Mouse (Mus musculus): ENCODE results near the gene Tbc1d8. TPM values are rescaled to one million over a fixed set of nuclear protein-coding genes. Genes with fewer than 3 reads are reported as not detected.

Gene Tbc1d8
- polyA plus RNA-seq (2017; shearing (Covaris generic)) = 1 to 10 TPM; 2.3 to 2.8 TPM

- ATAC-seq = peak; percentile 94
Measured at GRCm38 (mm10) chr1:39478057-39478895, at the start of gene Tbc1d8. Gene Tbc1d8, minus strand, starts transcription at chr1:39478755.

GRCm38 (mm10) chr1:39528319-39528718 is 49.8 kb upstream of the Tbc1d8 start:
- ATAC-seq = no peak

DNA sequence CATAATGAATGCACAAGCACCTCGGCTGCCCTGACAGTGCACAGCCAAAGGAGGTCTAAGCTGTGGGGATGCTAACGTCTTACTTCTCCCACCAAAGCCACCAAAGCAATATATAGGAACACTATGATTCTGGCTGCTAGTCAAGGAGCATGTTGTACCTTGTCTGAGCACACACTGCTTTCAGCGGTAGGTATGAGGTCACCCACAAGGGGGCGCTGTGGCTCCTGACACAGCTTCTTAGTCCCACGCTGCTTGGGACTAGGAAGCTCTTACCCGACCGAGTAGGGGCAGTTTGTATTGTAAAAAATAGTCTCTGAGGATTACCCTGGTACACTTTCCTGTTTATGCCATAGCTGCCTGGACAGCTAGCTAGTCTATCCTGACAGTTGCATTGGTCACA is 48.9 kb upstream of the Tbc1d8 start:
- peak; percentile 79 for ATAC-seq

DNA sequence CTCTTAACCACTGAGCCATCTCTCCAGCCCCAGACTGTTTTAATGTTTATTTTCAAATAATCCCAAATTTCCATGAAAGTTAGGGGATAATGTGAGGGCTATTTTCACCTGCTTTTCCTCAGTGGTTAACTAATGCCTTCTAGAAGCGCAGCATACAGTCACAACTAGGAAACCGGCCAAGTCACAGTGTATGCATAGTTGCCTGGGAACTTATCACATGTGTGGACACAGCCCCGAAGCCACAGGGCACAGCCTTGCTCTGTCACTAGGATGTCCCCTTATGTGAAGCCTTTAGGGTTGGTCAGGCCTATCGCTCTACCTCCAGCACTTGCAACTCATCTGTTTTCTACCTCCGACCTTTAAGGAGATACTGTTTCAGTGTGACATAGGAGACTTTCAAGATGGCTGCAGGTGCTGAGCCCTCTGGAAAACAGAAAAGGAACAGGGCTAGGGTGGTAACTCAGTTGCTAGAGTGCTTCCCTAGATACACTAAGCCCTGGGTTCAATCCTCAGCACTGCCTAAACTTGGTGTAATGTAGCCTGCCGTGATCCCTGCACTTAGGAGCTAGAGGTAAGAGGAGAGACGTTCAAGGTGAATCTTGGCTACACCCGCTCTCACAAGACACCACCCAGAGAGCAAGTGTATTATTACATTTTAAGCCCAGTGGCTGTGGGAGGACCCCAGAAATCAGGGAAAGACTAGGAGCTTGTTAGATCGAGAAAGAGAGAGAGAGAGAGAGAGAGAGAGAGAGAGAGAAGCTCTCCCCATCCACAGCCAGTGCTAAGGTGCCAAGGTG is 48.0 kb upstream of the Tbc1d8 start:
- ATAC-seq = no peak

DNA sequence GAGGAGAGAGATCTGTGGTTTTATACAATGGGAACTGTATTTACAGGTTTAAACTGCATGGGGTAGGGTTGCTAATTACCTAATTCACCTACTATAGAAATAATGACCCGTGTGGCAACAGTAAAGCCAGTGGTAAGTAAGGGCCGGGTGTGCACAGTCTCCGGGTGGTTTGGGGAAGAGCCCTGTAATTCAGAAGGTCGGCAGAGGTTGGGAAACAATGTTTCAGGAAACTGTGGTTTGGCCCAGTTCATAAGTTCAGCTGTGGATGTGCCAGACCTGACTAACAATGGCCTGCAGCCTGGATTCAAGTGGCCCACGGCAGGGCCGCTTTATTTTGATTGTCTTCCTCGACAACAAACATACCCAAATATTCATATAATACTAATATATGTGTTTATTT is 47.2 kb upstream of the Tbc1d8 start:
- no peak for ATAC-seq

DNA sequence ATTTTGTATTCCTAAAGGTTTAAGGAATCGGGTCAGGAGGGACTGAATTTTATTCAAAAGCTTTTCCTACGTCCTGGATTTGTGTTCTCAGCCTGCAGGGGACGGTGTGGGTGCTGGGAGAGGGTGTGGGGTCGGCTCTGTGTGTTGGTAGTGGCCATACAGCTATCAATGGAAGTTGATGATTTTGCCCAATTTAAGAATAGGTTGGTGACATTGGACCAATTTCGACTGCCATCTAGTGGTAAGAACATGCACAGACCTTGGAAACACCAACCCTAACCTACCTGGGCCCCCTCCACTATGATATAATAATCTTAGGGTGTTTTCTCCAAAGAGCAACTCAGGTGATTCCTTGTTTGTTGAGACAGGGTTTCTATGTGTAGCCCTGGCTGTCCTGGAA is 44.0 kb upstream of the Tbc1d8 start:
- no peak for ATAC-seq

DNA sequence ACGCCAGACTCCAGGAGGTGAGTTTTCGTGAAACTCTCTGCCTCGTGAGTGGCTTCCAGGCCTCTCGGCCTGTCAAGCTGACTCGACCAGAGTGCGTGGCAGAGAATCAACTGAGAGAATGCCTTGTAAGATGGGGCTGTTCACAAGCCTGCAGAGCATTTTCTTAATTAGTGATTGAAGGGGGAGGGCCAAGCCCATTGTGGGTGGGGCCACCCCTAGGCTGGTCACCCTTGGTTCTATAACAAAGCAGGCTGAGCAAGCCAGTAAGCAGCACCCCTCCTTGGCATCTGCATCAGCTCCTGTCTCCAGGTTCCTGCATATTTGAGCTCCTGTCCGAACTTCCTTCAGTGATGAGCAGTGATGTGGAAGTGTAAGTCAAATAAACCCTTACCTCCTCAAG is 42.8 kb upstream of the Tbc1d8 start:
- ATAC-seq = no peak

- ATAC-seq = no peak
Measured at GRCm38 (mm10) chr1:39515303-39515991, 36.9 kb upstream of the Tbc1d8 start.

- no peak for ATAC-seq
Measured at GRCm38 (mm10) chr1:39512183-39512582, 33.6 kb upstream of the Tbc1d8 start.

DNA sequence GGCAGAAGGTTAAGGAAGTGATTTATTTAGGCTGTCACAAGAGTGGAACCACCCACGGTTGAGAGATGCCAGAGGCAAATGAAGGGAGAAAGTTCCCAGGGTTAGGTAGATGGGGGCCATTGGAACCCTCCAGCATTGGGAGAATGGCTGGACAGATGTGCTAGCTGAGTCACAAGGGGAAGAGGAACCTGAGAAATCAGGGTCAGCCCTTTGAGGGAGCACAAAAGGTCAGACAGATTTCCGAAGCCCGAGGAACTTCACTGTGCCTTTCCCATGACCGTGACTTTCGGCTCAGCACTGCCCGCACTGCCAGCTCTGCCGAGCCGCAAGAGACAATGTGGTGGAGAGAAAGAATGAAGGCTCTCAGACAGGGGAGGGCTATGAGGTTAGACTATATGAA is 33.2 kb upstream of the Tbc1d8 start:
- ATAC-seq = no peak

- no peak for ATAC-seq
Measured at GRCm38 (mm10) chr1:39505600-39505999, 27.0 kb upstream of the Tbc1d8 start.

GRCm38 (mm10) chr1:39504261-39504660 is 25.7 kb upstream of the Tbc1d8 start:
- ATAC-seq = no peak

DNA sequence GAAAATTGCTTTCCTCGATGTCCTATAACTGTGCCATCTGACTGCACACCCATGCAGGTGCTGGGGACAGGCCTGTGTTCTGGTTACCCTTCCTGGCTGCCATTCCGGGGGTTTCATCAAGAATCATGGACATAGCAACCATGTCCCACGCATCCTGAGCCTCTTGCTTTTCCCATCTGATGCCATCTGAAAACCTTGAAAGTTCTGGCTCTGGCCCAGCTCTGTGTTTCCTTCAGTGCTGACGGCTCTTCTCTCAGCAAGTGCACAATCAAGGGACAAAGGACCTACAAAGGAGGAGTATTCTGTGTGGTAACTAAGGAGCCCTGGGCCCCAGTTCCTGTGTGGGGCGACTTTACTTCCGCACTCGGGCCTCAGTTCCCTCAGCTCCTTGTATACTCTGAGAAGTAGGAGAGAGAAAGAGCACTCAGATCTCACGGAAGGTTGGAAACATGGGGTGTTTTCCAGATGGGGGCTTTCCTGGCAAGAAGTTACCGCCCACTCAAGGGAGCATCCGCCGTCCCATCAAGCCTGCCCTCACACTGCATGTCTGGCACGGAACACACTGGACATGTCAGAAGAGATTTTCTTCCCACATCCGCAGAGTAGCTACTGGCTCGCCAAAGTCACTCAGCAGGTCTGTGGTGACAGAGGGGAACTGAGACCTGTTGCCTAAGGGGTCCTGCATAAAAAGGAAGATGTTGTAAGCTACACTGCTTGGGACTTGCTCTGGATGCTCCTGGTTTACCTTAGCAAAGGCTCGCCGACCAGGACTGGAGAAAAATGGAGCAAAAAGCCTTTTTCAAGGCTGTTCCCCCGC is 24.5 kb upstream of the Tbc1d8 start:
- ATAC-seq = peak; percentile 39

- ATAC-seq = no peak
Measured at GRCm38 (mm10) chr1:39499485-39499941, 21.0 kb upstream of the Tbc1d8 start.

DNA sequence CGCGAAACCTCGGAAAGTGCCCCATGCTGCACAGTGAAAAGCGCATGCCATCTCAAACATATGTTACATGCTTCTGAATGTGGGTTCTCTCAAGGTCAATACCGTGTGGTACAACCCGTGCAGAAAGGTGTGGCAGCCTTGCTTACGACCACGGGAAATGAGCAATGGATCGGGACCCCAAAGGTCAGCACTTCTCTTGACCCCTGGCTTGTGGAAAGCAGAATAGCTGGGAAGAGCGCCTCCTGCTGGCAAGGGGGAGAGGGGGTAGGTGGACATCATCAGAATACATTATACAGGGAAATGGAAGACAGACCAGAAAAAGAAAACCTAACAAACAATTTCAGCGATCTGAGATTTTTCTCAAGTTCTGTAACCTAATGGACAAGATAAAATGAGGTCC is 19.2 kb upstream of the Tbc1d8 start:
- ATAC-seq = no peak

DNA sequence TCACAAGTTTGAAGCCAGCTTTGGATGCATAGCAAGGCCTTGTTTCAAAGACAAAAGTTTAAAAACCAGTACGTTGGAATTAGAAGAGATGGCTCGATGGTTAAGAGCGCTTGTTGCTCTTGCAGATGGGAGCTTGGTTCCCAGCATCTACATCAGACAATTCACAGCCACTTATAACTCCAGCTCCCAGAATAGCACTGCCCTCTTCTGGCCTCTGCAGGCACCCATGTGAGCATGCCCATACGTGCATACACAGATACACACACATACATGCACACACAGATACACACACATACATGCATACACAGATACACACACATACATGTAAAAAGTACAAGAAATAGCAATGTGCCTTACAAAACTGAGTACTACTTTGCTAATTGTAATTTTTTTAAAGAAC is 18.4 kb upstream of the Tbc1d8 start:
- no peak for ATAC-seq

DNA sequence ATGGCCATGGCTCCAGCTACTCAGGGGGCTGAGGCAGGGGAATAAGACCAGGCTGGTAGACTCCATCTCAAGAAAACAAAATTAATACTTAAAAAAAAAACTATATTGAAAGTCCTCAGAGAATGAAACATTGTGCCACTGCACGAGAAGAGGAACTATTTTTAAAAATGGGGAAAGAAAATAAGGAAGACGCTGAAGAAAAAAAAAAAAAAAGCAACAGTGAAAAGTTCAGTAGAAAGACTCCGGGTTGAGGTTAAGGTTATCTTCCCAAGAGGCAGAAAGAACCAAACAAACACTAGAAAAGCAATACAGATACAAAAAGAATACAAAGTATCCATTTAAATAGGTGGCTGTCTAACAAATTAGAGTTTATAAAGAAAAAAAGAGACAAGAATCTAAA is 15.1 kb upstream of the Tbc1d8 start:
- ATAC-seq = no peak

- no peak for ATAC-seq
Measured at GRCm38 (mm10) chr1:39493165-39493564, 14.6 kb upstream of the Tbc1d8 start.

DNA sequence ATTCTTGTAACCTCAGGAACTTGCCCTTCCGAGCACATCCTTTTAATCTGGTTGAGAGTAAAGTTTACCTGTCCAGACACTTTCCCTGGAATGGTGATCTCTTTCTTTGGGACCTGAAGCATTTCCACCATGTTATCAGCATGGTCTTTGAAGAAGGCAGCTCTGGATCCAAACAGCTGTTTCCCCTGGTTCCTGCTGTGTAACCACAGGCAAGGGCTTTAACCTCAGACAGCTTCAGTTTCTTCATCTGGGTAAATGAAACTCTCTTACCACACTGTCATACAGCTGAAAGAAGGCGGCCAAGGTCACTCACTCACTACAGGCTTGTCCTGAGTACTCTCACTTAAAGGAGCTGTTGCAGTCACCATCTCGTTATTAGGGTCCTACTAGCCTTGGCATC is 8.8 kb upstream of the Tbc1d8 start:
- ATAC-seq = no peak

DNA sequence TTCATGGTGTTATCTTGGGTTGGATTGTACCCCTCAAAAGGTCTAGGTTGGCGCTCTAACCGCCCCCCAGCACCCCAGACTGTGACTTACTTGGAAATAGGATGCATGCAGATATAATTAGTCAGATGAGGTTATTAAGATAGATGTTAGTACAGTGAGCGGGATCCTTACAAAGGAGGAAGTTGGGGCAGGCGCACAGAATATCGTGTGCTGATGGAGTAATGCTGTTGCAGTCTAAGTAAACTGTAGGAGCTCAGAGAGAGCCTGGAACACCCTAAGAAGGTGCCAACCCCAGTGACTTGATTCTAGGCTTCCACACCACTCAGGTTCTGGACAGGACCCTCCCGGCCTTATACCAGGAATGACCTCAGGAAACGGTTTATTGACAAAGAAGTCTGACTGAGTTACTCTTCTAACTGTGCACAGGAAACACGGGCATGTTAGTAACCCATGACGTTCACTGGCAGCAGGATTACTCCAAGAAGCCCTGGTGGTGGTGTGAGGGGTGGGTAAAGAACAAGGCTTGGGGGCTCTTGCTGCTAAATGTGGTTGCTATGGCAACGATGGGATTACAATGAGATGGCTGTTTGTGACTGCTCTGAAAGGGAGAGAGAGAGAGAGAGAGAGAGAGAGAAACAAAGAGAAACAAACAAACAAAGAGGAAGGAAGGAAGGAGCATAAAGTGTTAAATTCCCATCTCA is 3.7 kb upstream of the Tbc1d8 start:
- no peak for ATAC-seq

GRCm38 (mm10) chr1:39479254-39479653 is 699 bp upstream of the Tbc1d8 start:
- no peak for ATAC-seq

DNA sequence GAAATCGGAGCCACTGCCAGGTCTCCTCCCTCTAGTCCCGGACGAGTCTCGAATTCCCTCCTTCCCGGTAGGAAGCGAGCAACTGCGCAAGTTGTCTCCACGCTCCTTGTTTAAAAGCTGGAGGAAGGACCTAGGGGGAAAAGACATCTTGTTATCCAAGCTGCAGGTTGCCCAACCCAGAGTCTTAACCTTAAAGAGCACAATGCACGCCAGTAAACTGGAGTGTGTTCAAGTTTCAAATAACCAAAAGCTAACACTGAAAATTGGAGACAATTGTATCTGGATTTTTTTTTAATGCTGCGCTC is 293 bp upstream of the Tbc1d8 start:
- ATAC-seq = peak; percentile 11

Data from CD4-positive, CD25-positive, alpha-beta regulatory T cell, adult 4 months (primary cell).